Mouse (Mus musculus) right cerebral cortex, postnatal 36 days (tissue): Measurements from ENCODE around the gene Oaf.

Experiments
- DNase-seq, 2 experiments: peaks; one replicate each; pipeline ENCODE4 v3.0.0; 2022; ENCODE audit warnings: low spot score in 2 of 2, mixed read lengths in 1 of 2

Gene Oaf

DNA sequence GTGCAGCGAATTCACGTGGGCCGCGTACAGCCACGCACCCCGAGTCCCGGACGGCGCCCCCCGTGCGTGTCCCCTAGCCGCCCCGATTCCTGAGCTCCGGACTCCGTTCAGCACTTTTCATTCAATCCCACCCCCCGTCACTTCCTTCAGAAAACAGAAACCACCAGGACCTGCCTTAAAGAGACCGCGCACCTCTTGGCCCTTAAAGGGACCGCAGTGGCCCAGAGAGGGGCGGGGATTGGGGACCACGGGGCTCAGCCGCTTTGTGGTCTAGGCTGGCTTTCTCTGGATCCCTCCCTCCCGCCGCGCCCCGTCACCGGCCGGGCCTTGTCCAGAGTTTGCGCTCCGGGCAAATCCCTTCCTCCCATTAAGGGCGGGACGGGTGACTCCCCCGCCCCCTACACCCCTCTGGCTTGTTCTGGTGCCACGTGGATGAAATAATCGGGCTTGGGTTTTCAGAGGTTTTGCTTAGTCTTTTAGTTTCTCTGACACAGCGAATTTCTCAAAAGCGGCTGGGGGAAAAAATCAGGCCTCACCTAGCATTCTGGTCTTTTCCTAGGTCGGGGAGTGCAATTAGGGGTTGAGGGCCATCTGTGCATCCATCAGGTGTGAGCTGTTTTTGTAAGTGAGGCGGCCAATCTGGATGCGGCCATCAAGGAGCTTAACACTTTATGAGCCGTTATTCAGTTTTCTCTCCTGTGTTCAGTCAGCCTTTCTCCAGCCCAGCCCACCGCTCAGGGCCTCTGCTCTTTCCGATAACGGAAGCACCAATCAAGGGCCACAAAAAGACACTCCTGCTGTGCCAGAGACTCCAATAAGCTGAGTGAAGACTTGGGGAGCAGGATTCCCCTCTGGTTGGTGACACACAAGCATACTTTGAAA lies at the start of gene Oaf:
Oaf (minus strand) TSS at position 200 of the 882 bp plus-strand sequence.
- peak; percentile 52 to 64 for DNase-seq

DNA sequence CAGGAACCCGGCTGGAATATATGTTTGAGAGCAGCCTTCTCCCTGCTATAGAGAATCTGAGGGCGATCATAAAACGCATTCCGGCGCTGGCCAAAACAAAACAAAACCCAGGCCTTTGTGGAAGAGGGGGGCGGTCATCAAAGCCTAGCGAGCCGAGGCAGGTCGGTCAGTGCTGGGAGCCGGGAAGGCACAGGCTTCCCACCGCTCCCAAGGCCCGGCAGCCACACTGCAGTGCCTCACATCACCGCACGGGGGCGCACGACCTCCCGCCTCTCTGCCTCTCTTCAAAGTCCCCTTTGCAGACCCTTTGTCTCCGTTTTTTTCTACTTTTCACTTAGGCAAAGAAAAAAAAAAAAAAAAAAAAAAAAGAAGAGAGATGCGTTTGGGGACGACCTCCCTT lies 47.2 kb upstream of the Oaf start:
- no peak for DNase-seq

DNA sequence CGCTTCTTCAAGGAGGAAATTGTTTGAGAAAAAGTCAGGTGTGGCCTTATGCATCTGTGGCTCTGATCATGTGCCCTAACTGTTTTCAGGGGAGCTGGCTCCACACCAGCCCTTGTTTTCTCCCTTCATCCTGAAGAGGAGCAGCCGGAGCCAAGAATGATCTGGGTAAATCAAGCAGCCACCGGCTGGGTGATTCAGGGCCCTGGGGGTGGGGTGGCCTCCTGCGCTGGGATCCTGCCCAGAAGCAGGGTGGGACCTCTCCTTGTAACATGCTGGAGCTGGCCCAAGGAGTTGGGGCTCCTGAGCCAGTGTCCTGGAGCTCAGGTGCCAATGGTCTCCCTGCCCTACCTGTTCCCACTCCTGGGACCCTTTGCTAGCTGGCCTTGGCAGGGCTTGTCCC lies 45.6 kb upstream of the Oaf start:
- DNase-seq: no peak

DNA sequence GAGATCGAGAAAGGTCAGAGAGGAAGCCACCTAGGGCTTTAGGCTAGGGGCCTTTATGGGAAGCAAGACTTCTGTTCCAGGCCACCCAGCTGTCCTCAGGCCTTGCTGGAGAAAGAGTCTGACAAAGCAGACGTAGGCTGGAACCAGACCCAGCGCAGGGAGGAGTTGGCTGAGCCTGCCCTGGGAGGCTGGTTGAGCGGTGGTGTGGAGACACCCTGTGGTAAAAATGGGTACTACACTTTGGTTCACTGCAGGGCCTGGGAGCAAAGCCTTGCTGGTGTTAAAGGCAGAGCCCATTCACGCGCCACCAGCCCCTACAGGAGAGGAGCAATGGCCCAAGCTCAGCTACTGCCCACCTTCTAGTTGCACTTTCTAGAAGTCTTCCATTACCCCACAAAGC lies 44.6 kb upstream of the Oaf start:
- peak; percentile 55 to 68 for DNase-seq

DNA sequence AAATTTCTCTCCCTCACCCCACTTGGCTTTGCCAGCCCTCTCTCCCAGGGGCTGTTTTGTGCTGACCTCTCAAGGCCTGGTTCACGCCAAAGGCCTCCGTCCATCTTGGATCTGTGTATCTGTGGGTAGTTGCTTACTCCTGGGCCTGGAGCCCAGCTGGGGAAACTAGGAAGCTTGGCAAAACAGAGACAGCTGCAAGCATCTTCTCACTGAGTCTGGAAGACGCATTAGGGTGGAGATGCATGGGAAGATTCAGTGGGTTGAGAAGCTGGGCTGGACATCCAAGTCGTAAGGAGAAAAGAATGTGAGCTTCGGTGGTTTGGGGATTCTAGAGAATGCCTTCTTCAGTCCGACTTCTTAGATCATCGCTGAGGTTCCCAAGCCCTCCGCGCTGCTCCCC lies 34.0 kb upstream of the Oaf start:
- DNase-seq: no peak

DNA sequence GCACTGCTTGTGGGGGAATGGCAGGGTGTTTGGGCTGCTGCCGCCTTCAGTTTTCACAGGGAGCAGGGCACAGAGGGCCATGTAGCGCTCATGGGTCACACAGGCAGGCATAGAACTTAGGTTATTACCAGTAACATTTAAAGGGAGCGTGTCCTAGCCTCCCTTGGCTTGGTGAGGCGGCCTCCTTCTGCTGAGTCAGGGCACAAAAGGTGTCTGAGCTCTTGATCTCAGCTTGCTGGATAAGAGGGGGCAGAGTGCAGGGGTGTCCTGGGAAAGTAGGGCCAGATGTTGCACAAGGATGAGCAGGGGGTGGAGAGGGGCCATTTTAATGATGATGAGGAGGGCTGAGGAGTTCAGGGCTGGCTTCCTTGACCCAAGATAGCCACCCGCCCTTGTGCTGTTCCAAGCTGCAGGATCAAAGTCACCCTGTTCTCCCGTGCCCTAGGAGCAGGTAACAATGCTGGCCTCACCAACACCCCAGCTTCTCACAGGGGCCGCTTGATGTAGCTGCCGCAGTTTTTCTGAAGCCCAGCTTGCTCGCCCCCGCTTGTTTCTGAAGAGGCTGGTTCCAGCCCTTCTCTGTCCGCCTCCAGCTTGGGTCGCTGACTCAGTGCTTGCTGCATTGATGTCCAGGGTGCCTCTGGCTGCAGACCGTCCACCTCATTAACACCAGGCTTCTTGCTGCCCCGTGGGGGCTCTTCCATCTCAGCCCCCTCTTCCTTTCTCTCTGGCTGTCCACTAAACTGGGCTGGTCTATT lies 32.2 kb upstream of the Oaf start:
- no peak for DNase-seq

DNA sequence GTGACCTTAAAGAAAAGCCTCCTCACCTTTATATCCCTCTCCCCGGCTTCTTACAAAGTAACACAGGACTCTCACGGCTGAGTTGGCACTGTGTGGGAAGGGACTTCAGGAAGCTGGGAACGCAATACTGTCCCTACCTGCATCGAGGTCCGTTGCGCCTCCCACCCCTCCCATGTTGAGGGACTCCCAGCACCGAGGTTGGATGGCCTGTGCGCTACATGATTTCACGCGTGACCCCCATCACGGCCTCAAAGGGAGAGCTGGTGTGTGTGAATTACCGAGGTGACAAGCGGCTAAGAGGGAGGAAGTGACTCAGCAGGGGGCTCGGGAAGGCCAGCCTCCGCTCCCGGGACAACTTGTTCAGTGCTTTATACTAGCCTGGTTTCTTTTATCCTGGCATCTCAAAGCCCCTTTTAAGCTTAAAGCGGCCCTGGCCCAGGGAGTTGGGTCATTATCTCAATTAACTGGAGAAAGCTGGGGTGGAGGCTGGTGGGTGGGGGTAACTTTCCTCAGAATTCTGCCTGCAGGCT lies 31.1 kb upstream of the Oaf start:
- peak; percentile 39 to 48 for DNase-seq

DNA sequence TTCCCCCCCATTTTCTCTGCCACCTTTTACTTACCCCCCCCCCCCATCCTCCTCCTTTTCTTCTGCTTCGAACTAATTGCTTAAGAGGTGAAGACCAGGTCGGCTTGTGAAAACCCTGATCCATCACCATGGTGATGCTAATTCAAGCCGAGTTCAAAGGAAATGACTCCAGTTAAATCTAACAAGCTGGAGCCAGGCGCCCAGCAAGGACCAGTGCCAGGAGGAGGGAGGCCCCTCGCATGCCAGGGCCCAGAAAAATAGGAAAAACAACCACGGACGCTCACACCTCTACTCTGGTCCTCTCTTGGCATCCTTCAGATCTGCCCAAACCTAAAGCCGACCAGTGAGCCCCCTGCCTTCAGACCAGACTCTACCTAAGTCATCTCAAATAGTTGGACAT lies 29.5 kb upstream of the Oaf start:
- DNase-seq: peak in 1 of 2 experiments; percentile 25

DNA sequence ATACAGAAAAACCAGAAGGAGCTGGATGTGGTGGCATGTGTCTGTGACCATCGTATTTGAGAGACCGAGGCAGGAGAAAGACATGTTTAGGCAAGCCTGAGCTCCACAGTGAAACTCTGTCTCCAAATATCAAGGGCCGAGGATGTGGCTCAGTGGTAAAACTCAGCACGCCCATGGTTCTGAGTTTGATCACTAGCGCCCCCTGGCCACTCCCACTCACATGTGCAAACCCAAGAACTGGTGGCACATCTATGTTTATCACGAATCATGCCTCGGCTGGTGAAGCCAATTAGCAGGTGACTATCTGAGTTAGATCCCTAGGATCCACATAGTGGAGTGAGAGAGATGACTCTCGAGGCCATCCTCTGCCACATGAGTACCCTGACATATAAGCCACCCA lies 27.6 kb upstream of the Oaf start:
- DNase-seq: no peak

DNA sequence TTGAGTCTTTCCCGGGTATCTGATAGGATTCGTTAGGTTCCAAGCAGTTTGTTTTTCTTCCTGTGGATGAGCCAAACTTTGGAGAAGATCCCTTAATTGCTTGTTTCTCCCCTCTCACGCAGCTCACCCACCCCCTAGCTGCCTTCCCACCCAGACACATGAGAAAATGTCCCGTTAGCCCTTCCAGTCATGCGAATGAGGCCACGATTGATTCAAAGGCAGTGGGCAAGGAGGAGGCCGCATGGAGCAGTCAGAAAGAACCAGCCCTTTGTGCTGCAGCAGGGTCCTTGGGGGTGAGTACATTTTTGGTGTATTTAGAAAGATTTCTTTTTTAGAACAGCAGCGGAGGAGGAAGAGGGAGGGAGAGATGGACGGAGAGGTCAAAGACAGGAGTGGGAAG lies 25.5 kb upstream of the Oaf start:
- DNase-seq: no peak

DNA sequence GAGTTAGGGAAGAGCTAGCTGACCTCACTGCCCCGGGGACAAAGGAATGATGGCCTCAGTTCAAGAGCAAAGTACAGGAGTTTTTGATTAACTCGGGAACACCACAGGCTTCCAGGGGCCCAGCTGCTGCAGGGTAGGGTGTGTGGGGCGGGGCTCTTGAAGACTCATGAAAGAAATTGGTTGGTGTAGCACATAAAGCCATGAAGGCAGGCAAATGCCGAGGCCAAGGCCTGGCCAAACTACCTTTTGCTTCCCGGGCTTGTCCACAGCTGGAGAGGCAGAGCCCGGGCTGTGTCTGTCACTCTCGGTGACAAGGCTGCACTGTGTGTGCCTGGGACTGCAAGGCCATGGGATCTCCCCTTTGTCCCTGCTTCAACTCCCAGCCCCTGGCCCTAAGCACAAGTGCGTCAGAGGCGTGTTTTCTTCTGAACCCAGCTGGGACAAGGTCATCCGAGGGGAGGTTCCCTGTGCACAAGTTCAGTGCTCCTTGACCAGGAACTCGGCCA lies 24.3 kb upstream of the Oaf start:
- DNase-seq: no peak

DNA sequence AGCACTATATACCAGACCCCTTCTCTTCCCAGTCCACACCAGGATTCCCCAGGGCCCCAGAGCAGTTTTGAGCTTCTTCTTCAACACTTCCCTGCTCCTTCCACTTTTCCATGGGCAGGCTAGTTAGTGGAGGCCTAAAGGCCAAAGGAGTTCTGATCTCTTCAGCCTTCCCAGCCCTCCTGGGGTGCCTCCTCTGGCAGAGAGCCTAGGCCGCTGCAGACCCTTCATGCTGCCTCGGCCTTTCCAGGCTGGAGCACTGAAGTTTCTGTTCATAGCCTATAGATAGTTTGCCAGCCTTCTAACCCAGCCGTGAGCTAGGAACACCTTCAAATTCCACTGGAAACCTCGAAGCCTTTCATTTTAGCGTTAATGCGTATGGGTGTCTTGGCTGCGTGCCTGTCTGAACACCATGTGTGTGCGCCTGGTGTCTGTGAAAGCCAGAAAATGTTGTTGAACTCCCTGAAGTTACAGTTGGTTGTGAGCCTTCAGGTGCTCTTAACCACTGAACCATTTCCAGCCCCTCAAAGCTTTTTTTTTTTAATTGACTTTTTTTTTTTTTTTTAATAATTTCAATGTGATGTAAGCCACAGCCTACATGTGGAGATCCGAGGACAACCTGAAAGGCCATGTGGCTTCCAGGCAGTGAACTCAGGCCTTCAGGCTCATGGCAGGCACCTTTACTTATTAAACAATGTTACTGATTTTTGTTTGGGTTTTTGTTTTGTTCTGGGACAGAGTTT lies 23.3 kb upstream of the Oaf start:
- no peak for DNase-seq

DNA sequence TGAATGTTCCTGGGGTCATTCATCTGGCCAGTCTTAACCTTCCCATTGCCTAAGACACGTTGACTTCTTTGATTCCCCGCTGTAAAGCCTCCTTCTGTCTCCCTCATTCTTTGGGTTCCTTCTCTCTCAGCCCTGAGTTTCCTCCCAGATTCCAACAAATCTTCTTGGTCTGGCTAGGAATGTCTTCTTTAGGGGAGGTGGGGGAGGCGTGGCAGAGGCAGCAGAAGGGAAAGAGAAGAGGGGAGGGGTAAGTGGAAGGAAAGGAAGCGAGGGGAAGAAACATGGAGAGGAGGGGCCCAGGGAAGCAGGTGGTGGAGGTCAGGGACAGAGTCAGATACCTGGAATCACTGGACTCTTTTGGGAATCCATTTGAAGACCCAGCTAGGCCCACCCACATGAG lies 22.7 kb upstream of the Oaf start:
- DNase-seq: no peak

DNA sequence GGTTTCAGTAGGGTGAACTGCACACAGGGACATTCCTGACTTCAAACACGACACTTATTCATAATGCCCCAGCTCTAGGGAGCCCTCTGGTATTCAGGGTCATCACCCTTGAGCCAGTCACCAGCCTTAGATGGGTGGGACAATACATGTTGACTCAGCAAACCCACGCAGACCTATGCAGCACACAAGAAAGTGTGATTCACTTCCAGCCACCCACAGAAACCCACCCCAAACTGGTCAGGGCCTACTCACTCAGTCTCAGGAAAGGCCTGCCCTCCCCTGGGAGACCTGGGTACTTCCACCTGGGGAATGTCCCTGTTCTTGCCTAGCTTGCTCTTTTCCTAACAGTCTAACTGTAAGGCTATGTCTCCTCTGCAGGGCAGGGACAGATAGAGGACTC lies 22.2 kb upstream of the Oaf start:
- no peak for DNase-seq

DNA sequence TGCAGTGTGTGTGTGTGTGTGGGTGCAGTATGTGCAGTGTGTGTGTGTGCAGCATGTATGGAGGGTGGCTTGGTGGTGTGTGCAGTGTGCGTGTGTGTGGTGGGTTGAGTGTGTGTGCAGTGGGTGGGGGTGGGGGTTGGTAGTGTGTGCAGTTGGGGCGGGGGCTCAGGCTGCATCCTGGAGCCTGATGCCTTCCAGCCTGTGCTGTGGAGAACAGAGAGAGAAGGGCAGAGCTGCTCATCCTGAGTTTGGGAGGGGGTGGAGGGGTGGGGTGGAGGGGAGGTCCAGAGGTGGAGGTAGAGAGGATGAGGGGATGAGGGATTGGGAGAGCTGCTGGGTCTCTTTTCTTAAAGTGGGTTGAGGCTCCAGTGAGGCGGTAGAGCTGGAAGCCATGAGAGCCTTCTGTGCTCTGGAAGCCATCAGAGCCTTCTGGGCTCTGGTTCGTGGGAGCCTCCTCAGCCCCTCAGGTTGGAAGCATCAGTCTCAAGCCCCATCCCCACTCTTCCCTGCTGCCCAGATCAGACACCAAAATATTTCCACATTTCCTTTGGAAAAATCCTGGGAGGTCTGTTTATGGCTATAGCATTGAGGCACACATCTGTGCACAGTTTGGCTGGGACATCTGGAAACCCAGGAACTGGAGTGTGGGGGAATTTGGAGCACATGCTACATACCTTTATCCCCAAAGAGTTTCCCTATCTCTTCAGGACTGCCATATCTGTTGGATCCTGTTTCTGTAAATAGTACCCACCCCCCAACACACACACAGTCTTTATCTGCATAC lies 21.6 kb upstream of the Oaf start:
- no peak for DNase-seq

DNA sequence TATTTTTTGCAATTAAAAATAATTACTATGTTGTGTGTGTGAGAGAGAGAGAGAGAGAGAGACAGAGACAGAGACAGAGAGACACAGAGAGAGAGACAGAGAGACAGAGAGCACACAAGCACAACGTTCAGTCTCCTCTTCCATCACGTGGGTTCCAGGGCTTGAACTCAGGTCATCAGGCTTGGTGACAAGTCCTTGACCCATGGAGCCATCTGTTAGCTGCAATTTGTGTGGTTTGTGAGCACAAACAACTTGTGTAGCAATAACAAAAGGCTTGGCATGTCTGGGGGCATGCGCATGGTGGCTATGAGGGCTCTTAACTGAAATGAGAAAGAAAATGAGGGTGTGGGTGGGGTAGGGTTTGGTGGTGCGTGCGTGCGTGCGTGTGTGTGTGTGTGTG lies 20.9 kb upstream of the Oaf start:
- no peak for DNase-seq

DNA sequence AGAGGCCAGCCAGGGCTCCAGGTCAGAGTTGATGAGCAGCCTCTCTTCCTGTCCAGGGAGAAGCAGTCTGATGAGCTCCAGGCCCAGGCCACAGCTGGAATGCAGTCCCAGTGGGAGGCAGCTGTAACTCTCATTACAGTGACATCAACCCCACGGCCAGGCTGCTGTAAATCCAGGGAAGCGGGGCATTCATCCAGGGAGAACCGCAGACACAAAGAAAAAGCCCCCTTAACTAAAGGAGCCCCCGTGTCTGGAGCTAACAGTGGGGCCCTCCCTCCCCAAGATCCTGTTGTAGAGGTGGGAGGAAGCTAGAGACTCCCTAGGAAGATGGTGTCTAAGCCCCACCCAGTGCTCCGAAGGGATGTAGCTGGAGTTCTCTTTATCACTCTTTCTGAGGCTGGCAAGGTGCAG lies 13.6 kb upstream of the Oaf start:
- no peak for DNase-seq

DNA sequence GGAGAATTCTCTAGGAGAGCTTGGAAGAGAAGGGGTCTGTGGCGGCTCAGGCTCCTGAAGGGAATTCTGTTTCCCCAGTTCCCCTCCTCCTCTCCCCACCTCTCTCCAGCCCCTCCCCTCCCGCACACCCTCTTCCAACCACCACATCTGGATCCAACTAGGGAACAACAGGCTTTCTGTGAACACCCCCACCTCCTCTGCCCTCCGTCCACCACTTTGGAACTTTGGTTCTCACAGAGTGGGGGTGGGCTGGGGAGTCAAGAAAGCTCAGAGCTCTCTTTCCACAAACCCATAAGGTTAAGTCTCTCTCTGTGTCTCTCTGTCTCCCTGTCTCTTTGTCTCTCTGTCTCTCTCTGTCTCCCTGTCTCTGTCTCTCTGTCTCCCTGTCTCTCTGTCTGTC lies 13.1 kb upstream of the Oaf start:
- DNase-seq: no peak

DNA sequence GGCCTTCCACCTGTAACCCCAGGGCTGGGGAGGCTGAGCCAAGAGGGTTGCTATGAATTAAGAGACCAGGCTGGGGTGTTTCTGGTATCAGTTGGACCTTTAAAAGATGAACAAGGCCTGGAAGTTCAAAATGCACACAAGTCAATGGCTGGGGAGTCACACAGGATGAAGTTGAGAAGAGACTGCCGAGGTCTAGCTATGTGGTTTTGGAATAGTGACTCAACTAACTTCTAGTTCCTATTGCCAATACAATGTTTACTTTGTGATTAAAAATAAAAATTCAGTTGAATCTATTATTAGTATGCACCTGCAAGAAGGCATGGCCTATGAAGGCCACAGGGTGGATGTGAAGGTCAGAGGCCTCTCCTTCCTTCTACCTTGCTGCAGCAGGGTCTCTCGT lies 12.1 kb upstream of the Oaf start:
- DNase-seq: no peak

DNA sequence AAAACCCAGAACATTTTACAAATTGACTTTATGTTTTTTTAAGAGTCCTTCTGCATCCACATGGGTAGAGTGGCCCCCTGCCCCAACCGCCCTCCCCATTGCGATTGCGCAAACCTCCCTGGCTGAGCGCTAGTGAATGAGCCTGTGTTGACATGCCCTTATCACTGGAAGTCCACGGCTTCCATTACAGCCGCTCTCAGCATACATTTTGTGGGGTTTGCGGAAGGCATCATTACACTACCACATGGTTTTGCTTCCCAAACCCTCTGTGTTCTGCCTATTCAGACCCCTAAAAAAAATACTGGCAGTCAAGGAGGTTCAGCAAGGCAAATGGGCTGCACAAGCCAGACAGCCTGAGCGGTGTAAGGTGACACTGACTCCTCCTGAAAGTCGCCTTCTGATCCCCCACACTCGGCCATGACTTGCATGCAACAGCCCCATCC lies 7.0 kb upstream of the Oaf start:
- no peak for DNase-seq
